In the genomic region with DNA sequence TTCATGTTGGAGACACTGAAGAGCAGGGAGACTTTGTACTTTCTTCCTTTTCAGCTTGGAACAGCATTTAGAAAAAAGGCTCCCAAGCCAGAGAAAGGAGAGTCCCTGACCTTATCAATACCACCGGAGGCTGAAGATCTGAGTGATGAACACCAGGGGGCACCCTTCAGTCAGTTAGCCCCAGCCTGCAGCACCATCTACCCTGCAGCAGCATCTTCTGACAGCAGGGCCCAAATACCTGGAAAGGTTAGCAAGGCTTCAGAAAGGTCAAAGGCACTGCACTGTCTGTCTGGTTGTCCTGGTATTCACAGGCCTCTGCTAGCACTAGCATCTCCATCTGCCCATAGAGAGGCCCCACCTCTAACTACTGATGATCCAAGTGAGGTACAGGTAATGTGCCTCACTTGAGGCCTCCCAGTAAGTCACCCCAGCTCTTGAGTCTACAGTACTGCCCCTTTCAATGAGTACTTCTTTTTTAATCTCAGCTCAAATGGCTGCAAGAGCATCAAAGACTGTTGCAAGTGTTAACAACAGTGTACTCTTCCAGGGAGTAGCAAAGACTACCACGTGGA, we compare ENCODE assay signal across 9 mouse cellular contexts. TPM values are rescaled to one million over a fixed set of nuclear protein-coding genes. Genes with fewer than 3 reads are reported as not detected.
A peak's percentile ranks its signal among the peaks of the same experiment; 100 is the strongest.
DNase-seq lines count a peak whose midpoint lies in the region; ATAC-seq and TF ChIP-seq lines count a peak whose summit lies in the region.
"Had no signal": no experiment of that assay in that cellular context is flagged by ENCODE, and none has a peak within 500 bp of the region (broad histone marks: within the 10 kb centered on the region; RNA-seq: fewer than 3 reads in every experiment).

No protein-coding gene starts in this region.

- H3K27me3 ChIP-seq in cerebellum, adult 2 months (ENCODE audit: control insufficient read depth, insufficient read depth, low read length), result no peaks in the 10 kb centered on the region

- no peaks in the 10 kb centered on the region for H3K4me1 ChIP-seq in cerebellum, adult 2 months (ENCODE audit: control insufficient read depth, insufficient read depth, low read length)
- H3K4me1 ChIP-seq: heart, embryonic 13.5 days had no signal

- no peak overlapping the region for H3K27ac ChIP-seq in cerebellum, adult 2 months (ENCODE audit: insufficient read depth, low read length)
- H3K27ac ChIP-seq: heart, embryonic 13.5 days had no signal

- ATAC-seq in hematopoietic stem cell, adult 5-6 weeks (replicated peaks in 1 of 2; ENCODE audit: insufficient read depth in 1 of 2, low FRiP score in 2 of 2, low TSS enrichment in 1 of 2, low read depth in 1 of 2, poor library complexity in 2 of 2, severe bottlenecking in 2 of 2), result peak; percentile 74 to 82

- H3K4me3 ChIP-seq in cerebellum, adult 2 months (replicated peaks; ENCODE audit: insufficient read depth, low read depth, low read length), result no peak overlapping the region
- H3K4me3 ChIP-seq: heart, embryonic 13.5 days had no signal

- intact Hi-C loops in left cerebral cortex, postnatal 25 days (cut with DNase I), result no loop called here

- TF ChIP-seq CTCF in cerebellum, adult 2 months (IDR thresholded peaks at IDR 0.05; ENCODE audit: borderline replicate concordance, insufficient read depth, low read depth, low read length), result peak; percentile 68

- WGBS in cerebellum, adult 2 months, result 57% methylated on average over 2 of the region's 2 CpGs

- no peak for TF ChIP-seq POLR2A in cerebellum, adult 2 months (IDR thresholded peaks at IDR 0.05; ENCODE audit: borderline replicate concordance, insufficient read depth, low read length)

- DNase-seq in left cerebral cortex, postnatal 25 days (ENCODE audit: low spot score in 2 of 2), result peak; percentile 23 to 26
- DNase-seq in left cerebral cortex, adult 8-10 months (ENCODE audit: low spot score in 2 of 2), result no peak
- peak; percentile 76 for DNase-seq in NIH3T3 (ENCODE audit: low read depth)
- peak; percentile 32 to 35 for DNase-seq in cerebellum, adult 2 months
- DNase-seq in lung, adult 18-20 months, result peak; percentile 17 to 33
- peak; percentile 40 to 55 for DNase-seq in spleen, postnatal 36 days (ENCODE audit: low spot score in 2 of 2)
- DNase-seq in ovary, postnatal 10 days (ENCODE audit: low spot score), result no peak

RNA-seq across cellular contexts. Expression of a gene that starts 25.4 kb away (rescaled TPM):
- 10 to 100 TPM; 23.4 to 23.6 TPM for total RNA-seq in left cerebral cortex, postnatal 25 days (2021)
- 10 to 100 TPM; 21.2 to 23.8 (median 22.2) TPM for total RNA-seq in left cerebral cortex, adult 8-10 months (2022)
- polyA plus RNA-seq in cerebellum, adult 2 months (2012; rRNA removed), result 10.0 and 11.4 TPM in 2 replicates
- 1.3 and 2.3 TPM in 2 replicates for total RNA-seq in hematopoietic stem cell, adult 5-6 weeks (2017)

Comparison
In these comparisons a context has a peak if more than half of its experiments do, and no peak if none do; other contexts are left out.
1. DNase-seq: peak in left cerebral cortex, postnatal 25 days (2 of 2), NIH3T3 (single experiment), cerebellum, adult 2 months (2 of 2), lung, adult 18-20 months (2 of 2) and spleen, postnatal 36 days (2 of 2); none in left cerebral cortex, adult 8-10 months (0 of 2) and ovary, postnatal 10 days (single experiment).